Mouse (Mus musculus) brown adipose tissue, adult 24 weeks (tissue): ENCODE measurements at regions not wholly inside any gene's neighbourhood (a gene's known extent, or its start where the extent isn't known, plus 50 kb on each side); places are given as distances from the start of the nearest gene placed in this dataset.

Source experiments
- H3K27ac ChIP-seq: fragments of 200-500 bp; replicated peaks from 2 replicates; pipeline ENCODE4 v1.5.1; 2012; ENCODE audit warnings: low read depth, mild to moderate bottlenecking, low read length
- H3K4me1 ChIP-seq: fragments of 200-500 bp; 2 replicates; pipeline ENCODE4 v1.6.1; 2012; ENCODE audit warnings: low read length, mixed read lengths; ENCODE audit not compliant: control insufficient read depth, insufficient read depth, insufficient read length
- H3K4me3 ChIP-seq: fragments of 200-500 bp; 2 replicates; pipeline ENCODE4 v1.5.1; 2012; ENCODE audit warnings: low read depth, mild to moderate bottlenecking, low read length, moderate library complexity; ENCODE audit not compliant: insufficient read depth

- Histone ChIP-seq H3K4me3 (no peak overlapping the region), H3K27ac (no peak overlapping the region)
Observed at GRCm38 (mm10) chr2:167767962-167768361, 78.3 kb upstream of the Tmem189 start.

DNA sequence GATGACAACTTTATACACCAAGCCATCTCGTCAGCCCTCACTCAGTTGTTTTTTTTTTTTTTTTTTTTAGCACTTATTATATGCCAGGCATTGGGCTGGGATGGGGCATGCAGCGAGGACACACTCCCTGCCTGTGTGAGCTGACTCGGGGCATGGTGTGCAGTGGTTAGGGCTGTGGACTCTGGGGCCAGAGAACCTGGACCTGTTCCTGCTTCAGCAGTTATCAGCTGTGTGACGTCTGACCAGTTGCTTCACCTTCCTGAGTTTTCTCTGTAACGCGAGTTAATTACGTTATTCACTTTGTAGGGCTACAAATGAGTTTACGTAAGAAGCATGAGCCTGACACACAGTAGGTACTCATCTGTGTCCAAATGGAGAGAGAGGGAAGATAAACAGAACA, 77.7 kb upstream of the Tmem189 start:
- Histone ChIP-seq H3K4me3 (no peak overlapping the region), H3K4me1 (peaks cover 8% of the 10 kb centered on the region), H3K27ac (no peak overlapping the region)

More at GRCm38 (mm10) chr2:167767962-167768361, 78.3 kb upstream of the Tmem189 start:
- H3K4me1 ChIP-seq = peaks cover 8% of the 10 kb centered on the region

- Histone ChIP-seq H3K4me1 (peaks cover 17% of the 10 kb centered on the region), H3K27ac (peak overlapping the region; percentile 85; the same call in 1 of the 2 replicates), H3K4me3 (no peak overlapping the region)
Observed at GRCm38 (mm10) chr2:167765811-167766210, 76.2 kb upstream of the Tmem189 start.

DNA sequence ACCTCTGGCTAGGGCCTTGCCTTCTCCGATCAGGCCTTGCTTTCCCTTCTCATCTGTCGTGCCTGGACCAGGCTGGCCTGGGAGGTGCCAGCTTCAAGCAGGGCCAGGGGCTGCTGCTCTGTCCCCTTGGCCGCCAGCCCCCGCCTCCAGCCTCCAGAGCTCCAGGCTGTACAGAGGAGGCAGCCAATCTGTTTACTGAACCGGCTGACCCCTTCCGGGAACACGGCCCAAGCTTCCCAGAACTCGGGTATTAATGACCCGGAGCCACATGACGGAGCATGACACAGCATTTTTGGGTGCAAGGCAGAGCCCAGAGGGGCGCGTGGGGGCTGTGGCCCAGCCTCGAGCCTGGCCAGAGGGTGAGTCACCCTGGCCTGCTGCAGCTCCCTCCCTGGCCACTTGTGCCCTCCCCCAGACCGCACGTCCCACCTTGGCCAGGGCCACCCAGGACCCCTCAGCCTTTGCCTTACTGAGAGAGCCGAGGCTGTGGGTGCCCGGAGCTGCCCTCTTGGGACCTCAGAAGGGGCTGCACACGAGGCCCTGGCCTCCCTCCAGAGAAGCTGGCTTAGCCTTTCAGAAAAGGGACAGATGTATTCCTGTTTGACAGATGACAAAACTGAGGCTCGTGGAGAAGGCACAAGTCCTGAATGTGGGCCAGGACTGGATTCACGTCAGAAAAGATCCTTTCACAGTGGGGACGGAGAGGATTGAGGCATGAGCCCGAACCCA, 75.6 kb upstream of the Tmem189 start:
- Histone ChIP-seq H3K27ac (peak overlapping the region; percentile 85), H3K4me1 (peaks cover 20% of the 10 kb centered on the region), H3K4me3 (no peak overlapping the region)

GRCm38 (mm10) chr2:167763891-167764410, 74.3 kb upstream of the Tmem189 start:
- Histone ChIP-seq H3K27ac (no peak overlapping the region), H3K4me3 (no peak overlapping the region), H3K4me1 (peaks cover 28% of the 10 kb centered on the region)

DNA sequence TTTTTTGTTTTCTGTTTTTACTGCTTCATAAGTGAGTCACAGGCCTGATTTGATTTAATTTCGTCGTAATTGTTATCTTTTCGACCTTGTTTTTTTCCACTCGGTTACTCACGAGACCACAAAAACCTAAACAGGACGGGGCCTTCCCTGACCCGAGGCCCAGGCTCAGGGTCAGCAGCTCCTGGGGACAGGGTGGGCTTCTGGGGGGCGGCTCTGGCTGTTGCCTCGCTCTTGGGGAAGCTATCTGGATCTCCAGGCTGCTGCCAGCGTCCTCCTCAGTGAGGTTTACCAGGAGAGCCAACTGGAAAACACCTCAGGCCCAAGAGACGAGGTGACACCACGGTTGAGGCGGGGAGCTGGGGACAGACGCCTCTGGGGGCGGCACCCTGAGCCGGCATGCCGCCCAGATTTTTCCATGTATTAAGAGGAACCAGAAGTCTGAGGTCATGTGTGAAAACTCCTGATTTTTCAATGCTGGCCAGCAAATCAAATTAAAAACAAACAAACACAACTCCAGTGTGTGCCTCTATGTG, 71.8 kb upstream of the Tmem189 start:
- Histone ChIP-seq H3K27ac (peak overlapping the region; percentile 75), H3K4me1 (peaks cover 28% of the 10 kb centered on the region), H3K4me3 (no peak overlapping the region)

- Histone ChIP-seq H3K4me1 (peaks cover 31% of the 10 kb centered on the region), H3K4me3 (no peak overlapping the region), H3K27ac (peak overlapping the region; percentile 75)
Observed at GRCm38 (mm10) chr2:167760681-167761403, 71.2 kb upstream of the Tmem189 start.

DNA sequence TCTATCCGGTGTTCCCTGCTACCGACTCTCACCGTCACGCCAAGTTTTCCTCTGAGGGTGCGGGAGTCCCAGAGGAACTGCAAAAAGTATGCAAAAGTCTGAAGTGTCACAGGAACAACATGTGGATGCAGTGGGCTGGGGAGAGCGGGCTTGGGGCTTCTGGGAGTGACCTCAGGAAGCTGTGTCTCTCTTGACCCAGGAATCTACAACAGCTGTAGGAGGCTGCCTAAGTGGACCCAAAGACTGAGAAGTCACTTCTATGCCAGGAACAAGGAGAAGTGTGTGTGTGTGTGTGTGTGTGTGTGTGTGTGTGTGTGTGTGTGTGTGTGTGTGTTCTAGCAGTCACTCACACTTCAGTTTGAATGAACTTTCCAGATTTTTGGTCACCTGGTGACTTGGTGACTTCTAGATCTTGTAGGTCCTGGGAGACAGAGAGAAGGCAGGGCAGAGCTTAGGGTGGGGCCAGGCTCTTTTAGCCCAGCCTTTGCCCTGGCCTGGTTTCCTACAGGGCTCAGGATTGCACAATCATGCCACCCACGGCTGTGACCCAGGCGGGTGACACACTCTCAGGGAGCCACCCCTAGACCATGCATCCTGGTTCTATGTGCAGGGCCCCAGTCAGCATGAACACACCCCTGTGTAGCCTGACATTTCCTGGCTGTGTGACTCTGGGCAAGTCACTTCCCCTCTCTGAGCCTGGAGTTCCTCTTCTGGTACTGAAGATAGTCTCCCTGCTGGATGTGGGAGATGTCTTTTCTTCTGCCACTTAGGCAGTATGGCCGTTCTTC, 70.2 kb upstream of the Tmem189 start:
- peak overlapping the region; percentile 81 for H3K27ac ChIP-seq

DNA sequence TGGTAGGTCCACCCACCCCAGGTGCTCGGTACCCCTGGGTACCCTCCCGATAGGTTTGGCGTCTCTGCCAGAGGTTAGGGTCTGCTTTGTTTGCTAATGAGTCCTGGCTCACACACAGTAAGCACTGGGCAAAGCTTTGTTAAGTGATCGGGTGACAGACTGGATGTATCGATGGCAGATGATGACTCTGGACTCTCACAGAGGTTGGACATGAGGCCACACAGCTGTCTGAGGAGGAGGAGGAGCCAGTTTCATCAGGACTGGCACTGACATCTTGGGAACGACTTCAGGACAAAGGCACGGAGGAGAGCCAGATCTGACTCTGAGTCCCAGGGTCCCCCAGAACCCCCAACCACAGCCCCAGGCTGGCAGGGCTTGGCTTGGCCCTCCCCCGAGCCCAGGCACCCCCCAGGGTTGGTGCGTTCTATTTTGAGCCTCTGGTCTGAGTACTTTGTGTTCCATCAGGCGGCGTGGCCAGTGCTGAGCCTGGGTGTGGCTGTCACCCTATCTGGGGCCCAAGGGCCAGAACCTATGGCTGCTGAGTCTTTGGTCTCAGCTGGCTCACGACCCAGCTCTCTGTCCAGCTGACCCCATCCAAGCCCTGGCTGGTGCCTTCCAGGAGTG, 67.6 kb upstream of the Tmem189 start:
- H3K4me3 ChIP-seq = no peak overlapping the region
- peaks cover 33% of the 10 kb centered on the region for H3K4me1 ChIP-seq
- H3K27ac ChIP-seq = no peak overlapping the region

More for the DNA sequence above, 70.2 kb upstream of the Tmem189 start:
- no peak overlapping the region for H3K4me3 ChIP-seq
- H3K4me1 ChIP-seq = peaks cover 34% of the 10 kb centered on the region

- Histone ChIP-seq H3K4me1 (peaks cover 31% of the 10 kb centered on the region), H3K27ac (no peak overlapping the region), H3K4me3 (no peak overlapping the region)
Observed at GRCm38 (mm10) chr2:167756721-167757120, 67.1 kb upstream of the Tmem189 start.

GRCm38 (mm10) chr2:167754929-167755551, 65.4 kb upstream of the Tmem189 start:
- Histone ChIP-seq H3K27ac (no peak overlapping the region), H3K4me1 (peaks cover 19% of the 10 kb centered on the region), H3K4me3 (no peak overlapping the region)

GRCm38 (mm10) chr2:167753898-167754297, 64.3 kb upstream of the Tmem189 start:
- H3K4me1 ChIP-seq = peaks cover 13% of the 10 kb centered on the region
- H3K27ac ChIP-seq = peak overlapping the region; percentile 61

GRCm38 (mm10) chr2:167752805-167753556, 63.4 kb upstream of the Tmem189 start:
- Histone ChIP-seq H3K4me3 (no peak overlapping the region), H3K27ac (peak overlapping the region; percentile 63), H3K4me1 (peaks cover 13% of the 10 kb centered on the region)

More at GRCm38 (mm10) chr2:167753898-167754297, 64.3 kb upstream of the Tmem189 start:
- H3K4me3 ChIP-seq = no peak overlapping the region
